Mouse (Mus musculus): Measurements from ENCODE around the gene Gm10643. TPM values are rescaled to one million over a fixed set of nuclear protein-coding genes. Genes with fewer than 3 reads are reported as not detected.

Gene Gm10643
- polyA plus RNA-seq, 1 experiment from 2014 or later: 1.6 TPM

DNA sequence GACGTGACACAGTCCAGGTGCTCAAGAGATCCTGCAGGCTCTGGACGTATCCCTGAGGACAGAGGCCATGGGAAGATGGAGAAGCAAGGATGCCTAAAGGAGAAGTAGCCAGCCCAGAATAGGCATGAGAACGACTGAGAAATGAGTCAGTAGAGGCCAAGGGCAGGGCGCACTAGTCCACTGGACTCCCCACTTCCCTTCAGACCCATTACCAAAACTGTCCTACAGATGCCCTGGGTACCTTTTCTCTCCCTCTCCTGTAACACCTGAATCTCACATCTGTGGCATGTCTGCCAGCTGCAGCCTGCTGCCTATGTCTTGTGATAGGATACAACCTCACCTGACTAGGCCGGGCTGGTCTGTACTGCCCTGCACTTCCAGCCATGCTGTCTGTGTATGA lies 5.3 kb upstream of the Gm10643 start:
- no peak for ATAC-seq (ENCODE audit: insufficient number of reproducible peaks, insufficient read depth, low FRiP score, low TSS enrichment, low read depth)
- peaks cover 49% of the 10 kb centered on the region for H3K4me1 ChIP-seq
- H3K9me3 ChIP-seq: no peaks in the 10 kb centered on the region
- no peak overlapping the region for H3K27ac ChIP-seq
- H3K4me3 ChIP-seq: no peak overlapping the region
- peaks cover 12% of the 10 kb centered on the region for H3K36me3 ChIP-seq
- no peak overlapping the region for H3K9ac ChIP-seq
- 82% methylated on average over 5 of the region's 5 CpGs for WGBS
- H3K4me2 ChIP-seq: no peak overlapping the region
- no peaks in the 10 kb centered on the region for H3K27me3 ChIP-seq

DNA sequence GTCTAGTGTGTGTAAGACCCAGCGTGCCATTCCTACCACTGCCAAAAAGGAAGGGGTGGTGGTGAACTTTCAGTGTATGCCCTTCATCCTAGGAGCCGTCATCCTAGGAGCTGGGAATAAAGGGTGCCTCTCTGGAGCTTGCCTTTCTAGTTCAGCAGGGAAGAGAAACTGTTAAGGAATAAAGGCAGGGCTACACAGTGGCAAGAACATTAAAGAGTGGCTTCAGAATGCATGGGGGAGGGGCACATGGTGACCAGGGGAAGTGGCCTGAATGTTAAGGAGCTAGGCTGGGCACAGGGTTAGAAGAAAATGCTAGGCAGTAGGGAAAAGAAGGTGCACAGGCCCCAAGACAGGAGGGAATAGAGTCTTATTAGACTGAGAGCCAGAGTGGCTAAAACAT lies 4.8 kb upstream of the Gm10643 start:
- H3K27ac ChIP-seq: no peak overlapping the region

DNA sequence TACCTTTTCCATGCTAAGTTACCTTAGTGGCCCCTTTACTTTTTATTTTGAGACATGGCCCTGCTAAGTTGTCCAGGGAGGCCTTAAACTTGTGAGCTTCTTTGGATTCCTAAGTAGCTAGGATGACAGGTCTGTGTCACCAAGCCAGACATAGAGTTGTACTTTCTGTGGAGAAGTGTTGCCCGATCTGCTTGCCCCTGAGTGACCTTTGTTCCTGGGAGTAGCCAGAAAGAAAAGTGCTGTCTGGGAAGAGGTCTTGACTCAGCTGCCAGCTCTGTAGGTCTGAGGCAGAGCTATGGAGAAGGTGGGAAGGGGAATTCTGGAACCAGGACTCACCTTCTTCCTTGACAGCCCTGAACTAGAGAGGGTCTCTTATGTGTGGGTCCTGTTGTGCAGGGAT lies 4.2 kb upstream of the Gm10643 start:
- Histone ChIP-seq H3K4me3 (no peak overlapping the region), H3K27me3 (no peaks in the 10 kb centered on the region), H3K27ac (0 out of 2 replicates have a peak overlapping the region, but pooled peaks have one; percentile 22), H3K4me1 (peaks cover 49% of the 10 kb centered on the region), H3K9ac (0 out of 2 replicates have a peak overlapping the region, but pooled peaks have one; percentile 8), H3K9me3 (no peaks in the 10 kb centered on the region), H3K4me2 (no peak overlapping the region), H3K36me3 (peaks cover 1% of the 10 kb centered on the region; the same call in 1 of the 2 replicates)
- ATAC-seq (ENCODE audit: insufficient number of reproducible peaks, insufficient read depth, low FRiP score, low TSS enrichment, low read depth): no peak
- 45% methylated on average over 1 of the region's 1 CpGs for WGBS

More for the DNA sequence above, 4.8 kb upstream of the Gm10643 start:
- Histone ChIP-seq H3K4me1 (peaks cover 49% of the 10 kb centered on the region), H3K4me3 (no peak overlapping the region), H3K9ac (no peak overlapping the region), H3K9me3 (no peaks in the 10 kb centered on the region), H3K36me3 (peaks cover 7% of the 10 kb centered on the region; the same call in 1 of the 2 replicates), H3K27me3 (no peaks in the 10 kb centered on the region), H3K4me2 (no peak overlapping the region)
- no peak for ATAC-seq (ENCODE audit: insufficient number of reproducible peaks, insufficient read depth, low FRiP score, low TSS enrichment, low read depth)
- 62% methylated on average over 2 of the region's 2 CpGs for WGBS

DNA sequence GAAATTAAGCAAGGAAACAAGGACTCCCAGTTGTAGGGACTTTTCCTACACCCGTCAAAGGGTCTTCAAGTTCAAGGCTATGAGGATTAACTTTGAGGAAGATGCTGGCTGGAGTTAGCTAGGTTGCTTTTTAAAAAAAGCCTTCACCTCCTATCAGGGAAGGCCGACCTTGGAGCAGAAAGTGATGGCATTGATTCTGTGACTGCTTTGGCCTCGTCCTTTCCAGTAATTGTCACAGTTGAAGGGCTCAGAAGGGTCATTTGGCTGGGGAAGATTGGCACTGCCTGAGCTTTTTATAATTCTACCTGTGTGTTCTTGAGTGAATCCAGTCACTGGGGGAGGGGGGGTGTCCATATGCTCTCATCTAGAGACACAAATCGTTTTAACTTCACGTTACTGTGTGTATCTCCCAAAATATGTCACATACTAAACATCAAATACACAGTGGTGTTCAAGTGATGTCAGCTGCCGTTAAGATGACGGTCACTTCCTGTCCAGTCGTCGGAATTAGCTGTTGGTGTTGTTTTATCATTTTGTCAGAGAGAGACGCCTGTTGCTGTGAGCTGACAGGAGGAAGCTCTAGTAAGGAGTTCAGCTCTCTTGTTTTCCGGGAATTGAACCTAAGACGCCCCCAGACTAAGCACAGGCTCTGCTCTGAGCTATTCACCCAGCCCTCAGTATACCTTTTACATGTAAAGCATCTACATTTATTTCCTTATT lies 3.5 kb upstream of the Gm10643 start:
- Histone ChIP-seq H3K9ac (no peak overlapping the region), H3K4me1 (peaks cover 44% of the 10 kb centered on the region), H3K4me3 (no peak overlapping the region), H3K4me2 (no peak overlapping the region; the same call in 1 of the 2 replicates), H3K36me3 (no peaks in the 10 kb centered on the region), H3K9me3 (no peaks in the 10 kb centered on the region), H3K27ac (no peak overlapping the region), H3K27me3 (no peaks in the 10 kb centered on the region)
- WGBS: 70% methylated on average over 12 of the region's 12 CpGs
- no peak for ATAC-seq (ENCODE audit: insufficient number of reproducible peaks, insufficient read depth, low FRiP score, low TSS enrichment, low read depth)

DNA sequence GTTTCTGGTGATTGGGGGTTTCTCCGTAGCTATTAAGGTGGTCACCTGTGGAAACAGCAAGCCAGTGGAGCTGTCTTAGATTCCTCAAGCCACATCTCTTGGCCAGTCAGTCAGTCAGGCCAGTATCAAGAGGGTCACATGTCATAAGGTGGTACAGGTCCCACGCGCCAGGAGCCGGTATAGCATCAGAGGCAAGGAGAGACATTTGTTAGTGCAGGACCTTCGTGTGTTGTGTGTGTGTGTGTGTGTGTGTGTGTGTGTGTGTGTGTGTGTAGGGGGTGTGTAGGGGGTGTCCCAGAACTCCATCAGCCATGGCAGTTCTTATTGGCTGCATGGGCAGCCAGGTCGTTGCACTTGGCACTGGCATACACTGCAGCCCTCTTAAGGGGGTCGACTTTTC lies 3.0 kb upstream of the Gm10643 start:
- peak overlapping the region; percentile 81; the same call in 1 of the 2 replicates for H3K4me3 ChIP-seq
- no peak for ATAC-seq (ENCODE audit: insufficient number of reproducible peaks, insufficient read depth, low FRiP score, low TSS enrichment, low read depth)
- H3K9me3 ChIP-seq: no peaks in the 10 kb centered on the region
- peaks cover 38% of the 10 kb centered on the region for H3K4me1 ChIP-seq
- no peak overlapping the region for H3K27ac ChIP-seq
- 84% methylated on average over 7 of the region's 7 CpGs for WGBS
- peak overlapping the region; percentile 37; the same call in 1 of the 2 replicates for H3K9ac ChIP-seq
- no peaks in the 10 kb centered on the region for H3K36me3 ChIP-seq
- H3K27me3 ChIP-seq: no peaks in the 10 kb centered on the region
- H3K4me2 ChIP-seq: peak overlapping the region; percentile 52

DNA sequence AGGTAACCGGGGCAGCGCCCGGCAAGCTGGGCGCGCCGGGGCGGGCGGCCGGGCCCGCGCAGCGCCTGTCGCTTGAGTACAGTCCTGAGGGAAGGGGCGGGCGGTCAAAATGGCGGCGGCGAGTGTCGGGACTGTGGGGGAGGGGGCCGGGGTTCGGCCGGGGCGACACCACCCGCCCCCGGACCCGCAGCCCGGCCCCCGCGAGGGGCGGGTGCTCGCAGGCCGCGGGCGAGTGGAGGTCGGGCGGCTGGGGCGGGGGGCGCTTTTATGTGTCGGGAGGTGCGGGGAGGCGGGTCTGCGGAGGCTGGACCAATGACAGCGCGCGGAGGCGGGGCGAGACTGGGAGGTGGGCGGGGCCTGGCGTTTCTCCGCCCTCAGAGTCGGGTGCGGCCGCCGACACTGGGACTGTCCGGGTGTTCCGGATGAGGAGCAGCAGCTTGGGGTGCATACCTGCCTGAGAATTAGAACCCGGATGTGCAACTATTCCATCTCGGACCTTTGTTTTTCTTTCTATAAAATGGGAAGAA lies 2.2 kb upstream of the Gm10643 start:
- Histone ChIP-seq H3K4me1 (peaks cover 32% of the 10 kb centered on the region), H3K27ac (peak overlapping the region; percentile 95), H3K4me3 (peak overlapping the region; percentile 81), H3K9ac (peak overlapping the region; percentile 78), H3K36me3 (no peaks in the 10 kb centered on the region), H3K9me3 (no peaks in the 10 kb centered on the region), H3K27me3 (no peaks in the 10 kb centered on the region), H3K4me2 (peak overlapping the region; percentile 52)
- peak; percentile 70 for ATAC-seq (ENCODE audit: insufficient number of reproducible peaks, insufficient read depth, low FRiP score, low TSS enrichment, low read depth)
- whole genome bisulfite sequencing: under 1% methylated on average over 52 of the region's 58 CpGs

DNA sequence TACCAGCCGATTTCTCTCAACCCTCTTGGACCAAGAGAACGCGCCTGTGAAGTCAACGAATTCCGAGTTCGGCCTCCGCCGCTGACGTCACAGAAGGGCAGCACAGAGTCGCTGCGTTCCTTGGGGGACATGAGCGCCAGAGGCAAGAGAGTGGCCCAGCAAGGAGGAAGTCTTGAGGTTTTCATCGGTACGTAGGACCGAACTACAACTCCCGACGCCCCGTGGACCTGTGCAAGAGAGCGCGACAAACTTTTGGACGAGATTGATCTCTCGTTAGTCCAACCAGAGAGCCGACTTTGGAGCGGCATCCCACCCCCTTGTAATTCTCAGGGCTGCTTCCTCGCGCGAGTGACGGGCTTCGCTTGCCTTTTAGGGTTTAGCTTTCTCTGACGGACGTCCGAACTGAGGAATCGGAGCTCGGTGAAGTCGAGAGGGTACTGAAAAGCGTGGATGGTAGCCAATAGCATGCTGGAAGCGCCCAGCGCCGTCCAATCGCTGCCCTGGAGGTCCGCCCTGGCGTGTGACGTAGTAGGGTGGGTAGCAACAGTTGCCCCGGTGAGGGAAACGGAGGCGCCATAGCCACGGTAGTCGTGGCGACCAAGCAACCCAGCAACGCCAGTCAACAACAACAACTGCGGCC lies 1.5 kb upstream of the Gm10643 start, which contains the start of gene Rfx1:
Rfx1 (plus strand) TSS at position 544 of the 640 bp plus-strand sequence.
- Histone ChIP-seq H3K4me1 (peaks cover 25% of the 10 kb centered on the region), H3K4me3 (peak within 1 kb of the TSS; percentile 81), H3K36me3 (no peaks in the 10 kb centered on the region), H3K9ac (peak within 1 kb of the TSS; percentile 83), H3K9me3 (no peaks in the 10 kb centered on the region), H3K27ac (peak within 1 kb of the TSS; percentile 95), H3K27me3 (no peaks in the 10 kb centered on the region), H3K4me2 (peak within 1 kb of the TSS; percentile 76)
- WGBS: under 1% methylated on average over 51 of the region's 51 CpGs
- peak; percentile 99 for ATAC-seq (ENCODE audit: insufficient number of reproducible peaks, insufficient read depth, low FRiP score, low TSS enrichment, low read depth)

DNA sequence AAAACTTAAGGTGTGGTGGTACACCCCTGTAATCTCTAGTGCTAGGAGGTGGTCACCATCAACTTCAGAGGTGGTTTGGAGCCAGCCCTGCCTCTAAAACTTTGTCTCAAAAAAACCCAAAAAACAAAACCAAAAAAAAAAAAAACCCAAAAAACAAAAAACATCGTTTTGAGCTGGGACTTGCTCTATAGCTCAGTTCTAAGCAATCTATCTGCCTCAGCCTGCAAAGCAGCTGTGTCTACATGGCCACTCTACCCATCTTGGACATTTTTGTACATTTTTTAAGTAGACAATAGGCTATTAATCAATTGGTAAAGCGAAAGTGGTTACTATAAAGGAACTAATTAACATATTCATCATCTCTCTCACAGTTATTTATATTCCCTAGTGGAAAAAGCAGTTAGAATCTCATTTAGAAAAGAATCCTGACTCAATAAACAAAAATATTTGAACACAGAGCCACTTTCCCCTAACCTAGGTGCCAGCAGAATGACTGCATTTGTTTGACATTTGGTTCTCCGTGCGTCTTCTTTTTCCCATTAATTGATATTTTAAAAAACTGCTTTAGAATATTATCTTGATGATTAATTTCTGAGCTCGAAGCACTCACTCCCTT lies 628 bp upstream of the Gm10643 start:
- no peaks in the 10 kb centered on the region for H3K9me3 ChIP-seq
- WGBS: 32% methylated on average over 5 of the region's 5 CpGs
- peak overlapping the region; percentile 82; the same call in 1 of the 2 replicates for H3K27ac ChIP-seq
- no peaks in the 10 kb centered on the region for H3K27me3 ChIP-seq
- H3K36me3 ChIP-seq: no peaks in the 10 kb centered on the region
- ATAC-seq (ENCODE audit: insufficient number of reproducible peaks, insufficient read depth, low FRiP score, low TSS enrichment, low read depth): no peak
- peak overlapping the region; percentile 81 for H3K4me3 ChIP-seq
- H3K9ac ChIP-seq: peak overlapping the region; percentile 83
- H3K4me2 ChIP-seq: peak overlapping the region; percentile 76
- peaks cover 23% of the 10 kb centered on the region for H3K4me1 ChIP-seq

DNA sequence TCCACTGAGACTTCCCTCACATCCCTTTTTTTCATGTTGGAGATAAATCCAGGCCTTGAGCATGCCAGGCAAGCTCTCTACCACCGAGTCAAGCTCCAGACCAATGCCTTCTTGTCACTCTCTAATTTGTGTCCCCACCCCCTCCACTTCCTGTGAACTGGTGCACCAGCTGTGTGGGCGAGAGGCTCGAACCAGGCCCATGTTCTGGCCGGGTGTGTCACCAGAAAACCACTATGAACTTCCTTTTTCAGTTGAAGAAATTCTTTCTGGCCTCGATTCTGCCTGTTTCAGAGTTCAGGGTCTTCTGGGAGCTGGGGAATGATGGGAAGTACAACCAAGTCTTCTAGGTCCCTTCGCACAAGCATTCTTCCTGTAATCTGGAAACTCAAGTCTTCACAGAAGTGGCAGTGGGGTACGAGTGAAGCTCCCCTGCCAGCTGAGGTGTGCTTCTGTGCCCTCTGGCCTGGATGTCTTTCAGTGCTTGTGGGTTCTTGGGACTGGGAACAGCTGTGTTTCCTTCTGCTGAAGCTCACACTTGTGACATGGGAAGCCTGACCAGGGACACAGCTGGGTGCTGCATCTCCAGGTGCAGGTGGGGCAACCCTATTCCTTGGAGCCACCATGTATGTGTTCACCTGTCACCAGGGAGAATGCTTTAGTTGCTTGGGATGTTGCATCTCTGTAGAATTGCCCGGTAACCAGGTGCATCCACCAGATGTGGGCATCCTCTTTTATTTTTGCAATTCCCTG lies 901 bp downstream of the Gm10643 start:
- no peak overlapping the region for H3K4me2 ChIP-seq
- 71% methylated on average over 8 of the region's 8 CpGs for WGBS
- ATAC-seq (ENCODE audit: insufficient number of reproducible peaks, insufficient read depth, low FRiP score, low TSS enrichment, low read depth): no peak
- peaks cover 14% of the 10 kb centered on the region for H3K4me1 ChIP-seq
- H3K36me3 ChIP-seq: no peaks in the 10 kb centered on the region
- no peaks in the 10 kb centered on the region for H3K27me3 ChIP-seq
- no peak overlapping the region for H3K27ac ChIP-seq
- no peak overlapping the region for H3K9ac ChIP-seq
- no peaks in the 10 kb centered on the region for H3K9me3 ChIP-seq
- H3K4me3 ChIP-seq: no peak overlapping the region

DNA sequence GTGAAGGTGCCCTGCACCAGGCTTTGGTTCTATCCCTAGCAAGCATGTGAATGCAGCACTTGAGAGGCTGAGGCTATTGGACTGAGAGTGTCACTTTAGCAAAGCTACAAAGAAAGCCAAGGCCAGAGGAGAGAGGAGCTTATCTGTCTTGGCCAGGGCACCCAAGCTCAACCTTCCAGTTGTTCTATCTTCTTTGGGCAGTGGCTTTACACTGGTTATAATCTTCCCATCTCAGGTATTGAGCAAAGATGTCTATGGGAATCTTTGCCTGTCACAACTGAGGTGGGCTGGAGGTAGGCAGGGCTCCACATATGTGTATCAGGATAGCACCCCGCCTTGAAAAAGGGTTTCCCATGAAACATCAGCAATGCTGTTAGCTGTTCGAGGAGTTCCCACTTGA lies 4.7 kb downstream of the Gm10643 start:
- Histone ChIP-seq H3K4me1 (no peaks in the 10 kb centered on the region), H3K27ac (no peak overlapping the region), H3K4me3 (no peak overlapping the region), H3K36me3 (no peaks in the 10 kb centered on the region), H3K4me2 (no peak overlapping the region), H3K27me3 (no peaks in the 10 kb centered on the region), H3K9me3 (no peaks in the 10 kb centered on the region), H3K9ac (no peak overlapping the region)
- 85% methylated on average over 2 of the region's 2 CpGs for WGBS
- ATAC-seq (ENCODE audit: insufficient number of reproducible peaks, insufficient read depth, low FRiP score, low TSS enrichment, low read depth): no peak

DNA sequence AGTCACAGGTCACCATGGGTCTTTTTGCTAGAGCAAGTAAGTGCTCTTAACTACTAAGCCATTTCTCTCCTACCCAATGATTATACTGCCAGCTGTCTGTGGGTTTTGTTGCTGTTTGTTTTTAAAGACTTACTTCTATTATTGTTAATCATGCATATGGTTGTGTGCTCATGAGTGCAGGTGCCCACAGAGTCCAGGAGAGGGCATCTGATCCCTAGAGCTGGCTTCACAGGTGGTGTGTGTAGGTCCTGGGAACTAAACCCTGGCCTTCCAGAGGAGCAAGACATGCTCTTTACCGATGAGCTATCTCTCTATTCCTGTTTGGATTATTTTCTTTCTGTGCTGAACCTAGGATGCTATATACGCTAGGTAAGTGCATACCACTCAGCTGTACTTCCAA lies 5.7 kb downstream of the Gm10643 start:
- H3K4me1 ChIP-seq: no peaks in the 10 kb centered on the region
- no peaks in the 10 kb centered on the region for H3K9me3 ChIP-seq
- no peaks in the 10 kb centered on the region for H3K27me3 ChIP-seq
- ATAC-seq (ENCODE audit: insufficient number of reproducible peaks, insufficient read depth, low FRiP score, low TSS enrichment, low read depth): no peak
- no peaks in the 10 kb centered on the region for H3K36me3 ChIP-seq
- no peak overlapping the region for H3K27ac ChIP-seq
- 88% methylated on average over 2 of the region's 2 CpGs for WGBS
- no peak overlapping the region for H3K4me3 ChIP-seq
- H3K4me2 ChIP-seq: no peak overlapping the region
- no peak overlapping the region for H3K9ac ChIP-seq

All from embryonic facial prominence, embryonic 13.5 days (tissue).